Mouse (Mus musculus): ENCODE measurements around the gene Gm49373.

DNA sequence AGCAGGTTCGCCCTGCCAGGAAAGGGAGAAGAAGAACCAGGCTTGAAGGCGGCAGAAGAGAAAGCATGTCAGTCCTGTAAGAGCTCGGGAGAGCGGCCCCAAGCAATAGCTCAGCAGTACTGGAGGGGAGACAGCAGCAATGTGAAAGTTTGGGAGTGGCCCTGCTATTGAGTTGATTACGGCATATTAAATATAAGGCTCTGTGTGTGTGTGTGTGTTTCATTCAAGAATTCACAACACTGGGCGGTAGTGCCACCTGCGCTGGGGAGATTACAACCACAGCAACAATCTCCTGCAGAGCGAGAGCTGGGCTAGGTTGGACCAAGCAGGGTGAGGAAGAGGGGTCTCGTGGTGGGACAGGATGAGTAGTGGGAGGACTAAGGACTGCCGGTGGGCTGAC lies 21.3 kb downstream of the Gm49373 start:
- no peak for TF ChIP-seq CTCF (conservative IDR thresholded peaks at IDR 0.05; ENCODE audit: low read length)
- no peak for TF ChIP-seq POU5F1 (IDR thresholded peaks at IDR 0.05; ENCODE audit: borderline replicate concordance, low read length)
- no peak for TF ChIP-seq NANOG (IDR thresholded peaks at IDR 0.05; ENCODE audit: borderline replicate concordance, low read length)
